Mouse (Mus musculus) megakaryocyte, embryonic 14.5 days (primary cell): ENCODE data around the gene Lyve1.

Experiments
- FLI1 ChIP-seq: IDR thresholded peaks from 2 replicates; pipeline ENCODE4 v1.6.1; 2012; ENCODE audit warnings: low read length, inconsistent platforms, mixed read lengths
- GATA1 ChIP-seq: IDR thresholded peaks from 3 replicates; pipeline ENCODE4 v1.6.1; 2012; ENCODE audit warnings: mixed read lengths, low read length, inconsistent platforms, borderline replicate concordance

DNA sequence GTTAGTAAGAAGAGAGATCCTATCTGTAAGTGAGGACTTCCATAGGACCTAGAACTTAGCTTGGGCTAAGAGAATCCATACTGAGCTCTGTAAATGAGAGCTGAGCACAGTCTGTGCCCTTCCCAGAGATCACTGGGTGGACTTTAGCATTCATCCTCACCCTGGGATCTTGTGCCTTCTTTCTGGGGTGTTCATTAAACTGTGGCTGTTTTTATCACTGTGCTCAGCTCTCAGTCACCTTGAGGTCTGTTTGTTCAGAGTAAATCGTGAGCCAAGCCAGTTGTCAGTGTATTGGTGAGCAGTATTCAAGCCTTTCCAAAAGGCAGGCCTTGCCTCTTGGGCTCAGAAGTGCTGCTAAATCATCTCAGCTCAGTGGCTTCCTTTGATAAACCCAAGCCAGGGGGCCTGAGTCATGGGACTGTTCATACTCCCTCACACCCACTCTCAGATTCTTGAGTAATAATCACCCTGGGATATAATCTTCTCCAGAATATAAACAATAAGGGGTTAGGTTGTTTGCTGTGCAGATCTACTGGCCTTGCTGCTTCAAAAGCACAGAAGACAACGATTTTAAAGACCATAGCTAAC is 18.8 kb upstream of the Lyve1 start:
- TF ChIP-seq GATA1 (no peak), FLI1 (no peak)
